Mouse (Mus musculus): Measurements from ENCODE around the gene Faap20.

The Faap20 gene

DNA sequence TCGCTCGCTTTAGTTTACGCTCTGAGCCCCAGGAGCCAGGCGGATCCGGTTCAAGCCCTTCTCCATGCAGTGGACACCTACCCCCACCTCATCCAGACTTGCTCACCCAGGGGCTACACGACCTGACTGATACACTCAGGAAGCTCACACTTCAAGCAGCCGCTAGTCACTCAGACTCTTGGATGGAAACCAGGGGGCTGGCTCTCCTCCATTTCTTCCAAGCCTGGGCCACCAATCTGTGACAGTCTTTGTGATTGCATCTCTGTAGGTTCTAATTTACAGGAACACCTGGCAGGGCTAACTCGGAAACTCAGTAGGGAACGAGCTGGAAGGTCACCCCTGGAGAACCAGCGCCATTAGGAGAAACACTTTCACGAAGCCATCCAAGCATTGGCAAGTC is 38.1 kb downstream of the Faap20 start:
- DNase-seq, result no peak

DNA sequence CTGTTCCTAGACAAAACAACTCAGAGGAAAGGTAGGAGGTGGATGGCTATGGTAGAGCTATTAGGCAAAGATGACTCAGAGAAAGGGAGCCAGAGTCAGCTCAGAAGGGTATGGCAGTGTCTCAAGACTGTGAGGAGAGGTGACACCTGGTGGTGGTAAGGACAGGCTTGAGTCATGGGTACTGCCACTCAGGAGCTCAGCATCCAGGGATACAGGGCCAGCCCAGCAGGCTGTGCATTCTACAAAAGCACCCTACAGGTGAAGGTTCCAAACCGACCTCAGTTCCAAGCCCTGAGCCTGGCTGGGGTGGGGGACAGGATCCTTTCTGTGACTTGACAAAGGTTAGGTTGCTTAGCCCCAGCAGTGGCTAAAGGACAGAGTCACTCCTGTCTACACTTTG is 39.0 kb downstream of the Faap20 start:
- DNase-seq, result no peak

DNA sequence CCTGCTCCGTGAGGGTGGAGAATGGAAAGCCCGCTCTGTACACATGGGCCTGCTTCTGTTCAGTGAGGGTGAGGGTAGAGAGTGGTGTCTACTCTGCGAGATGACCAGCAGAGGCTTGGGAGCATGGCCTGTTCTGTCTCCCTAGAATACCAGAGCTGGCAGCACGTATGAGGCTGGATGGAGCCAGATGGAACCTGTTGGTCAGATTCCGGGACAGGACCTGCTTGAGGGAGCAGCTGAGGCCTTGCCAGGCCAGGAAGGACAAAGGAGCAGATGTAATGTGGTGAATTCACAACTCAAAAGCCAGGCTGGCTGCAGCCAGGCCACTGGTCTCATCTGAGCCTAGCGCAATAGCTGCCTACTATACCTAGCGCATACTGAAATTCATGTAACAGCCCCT is 40.4 kb downstream of the Faap20 start:
- DNase-seq, result no peak

DNA sequence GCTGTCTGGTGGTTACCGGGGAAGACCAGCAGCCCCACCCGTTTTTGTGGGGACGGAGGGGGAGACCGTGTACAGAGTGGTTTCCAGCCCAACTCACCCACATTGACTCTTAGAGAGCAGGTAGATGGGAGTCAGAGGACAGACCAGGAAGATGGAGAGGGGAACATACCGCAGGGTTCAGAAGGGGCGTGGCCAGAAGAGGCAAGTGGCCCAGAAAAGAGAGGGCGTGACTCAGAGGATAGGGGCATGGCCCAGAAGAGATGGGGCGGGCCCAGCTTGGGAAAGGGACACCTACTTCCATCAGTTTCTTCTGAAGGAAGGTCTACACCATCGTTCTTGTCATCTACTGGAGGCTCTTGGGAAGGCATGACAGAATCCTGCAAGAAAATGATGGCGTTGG is 43.3 kb downstream of the Faap20 start:
- DNase-seq, result no peak

DNA sequence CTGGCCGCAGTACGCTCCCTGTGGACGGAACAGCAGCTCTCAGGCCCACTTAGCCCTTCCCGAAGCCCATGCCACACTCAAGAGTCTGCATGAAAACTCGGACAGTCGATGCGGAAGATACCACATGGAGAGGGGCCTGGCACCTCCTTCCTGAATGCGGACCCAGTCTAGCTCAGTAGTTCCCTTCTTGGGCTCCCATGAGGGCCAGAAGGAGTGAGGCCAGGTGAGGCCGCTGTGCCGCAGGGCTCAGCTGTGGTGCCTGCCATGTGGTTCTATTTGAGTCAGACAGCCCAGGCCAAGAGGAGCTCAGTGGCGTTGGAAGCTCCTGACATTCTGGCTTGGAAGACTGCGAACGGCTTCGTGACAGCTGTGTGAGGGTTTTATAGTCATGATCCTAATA is 44.8 kb downstream of the Faap20 start:
- DNase-seq, result no peak

DNA sequence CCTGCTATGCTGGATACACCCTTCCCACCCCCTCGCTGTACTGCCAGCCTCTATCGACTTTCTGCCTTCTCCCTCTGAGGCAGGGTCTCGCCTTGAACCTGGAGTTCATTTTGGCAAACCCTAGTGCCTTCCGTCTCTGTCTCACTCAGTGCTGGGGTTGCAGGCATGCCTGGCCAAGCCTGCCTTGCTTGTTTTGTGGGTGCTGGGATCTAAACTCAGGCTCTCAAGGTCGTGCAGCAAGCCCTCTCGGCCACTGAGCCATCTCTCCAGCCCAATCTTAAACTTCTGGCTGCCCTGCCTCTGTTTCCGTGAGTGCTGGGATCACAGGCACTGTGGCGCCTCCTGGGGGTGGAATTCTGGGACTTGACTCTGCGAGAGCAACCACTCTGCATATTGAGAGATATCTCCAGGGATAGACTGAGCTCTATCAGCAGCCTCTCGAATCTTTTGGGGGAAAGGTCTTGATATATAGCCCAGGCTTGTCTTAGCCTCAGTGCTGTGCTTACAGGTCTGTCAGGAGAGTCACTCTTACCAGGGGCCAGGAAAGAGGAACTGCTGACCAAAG is 45.5 kb downstream of the Faap20 start:
- no peak for DNase-seq

DNA sequence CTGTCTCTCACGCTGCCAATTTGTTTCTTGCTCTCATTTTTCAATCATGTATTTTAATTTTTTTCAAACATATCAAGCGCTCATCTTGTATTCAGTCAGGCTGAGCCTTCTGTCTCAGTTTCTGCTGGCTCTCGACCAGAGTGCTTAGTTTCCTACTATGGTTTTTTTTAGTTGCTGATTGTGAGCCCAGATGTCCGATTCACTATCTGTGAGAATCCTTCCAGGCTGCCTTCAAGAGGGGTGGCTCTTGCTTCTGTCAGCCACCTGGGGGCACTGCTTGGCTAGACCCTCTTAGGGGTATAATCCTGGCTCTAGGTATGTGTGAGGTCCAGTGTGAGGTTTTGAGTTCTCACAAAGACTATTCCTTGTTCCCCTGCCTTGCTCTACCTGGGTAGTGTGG is 46.4 kb downstream of the Faap20 start:
- no peak for DNase-seq

DNA sequence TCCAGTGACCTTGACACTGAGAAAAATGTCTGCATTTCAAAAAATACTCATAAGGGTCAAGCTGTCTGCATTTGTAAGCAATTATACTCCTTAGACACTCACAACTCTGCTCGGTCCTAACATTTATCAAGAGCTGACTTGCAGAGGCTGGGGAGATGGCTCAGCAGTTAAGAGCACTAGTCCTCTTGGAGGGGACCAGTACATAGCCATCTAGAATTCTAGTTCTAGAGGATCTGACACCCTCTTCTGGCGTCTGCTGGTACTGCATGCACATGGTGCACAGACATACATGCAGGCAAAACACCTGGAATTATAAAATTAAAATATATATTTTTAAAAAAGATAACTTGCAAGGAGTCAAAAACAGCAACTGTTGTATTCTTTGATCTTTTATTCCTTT is 47.5 kb downstream of the Faap20 start:
- DNase-seq, result no peak

DNA sequence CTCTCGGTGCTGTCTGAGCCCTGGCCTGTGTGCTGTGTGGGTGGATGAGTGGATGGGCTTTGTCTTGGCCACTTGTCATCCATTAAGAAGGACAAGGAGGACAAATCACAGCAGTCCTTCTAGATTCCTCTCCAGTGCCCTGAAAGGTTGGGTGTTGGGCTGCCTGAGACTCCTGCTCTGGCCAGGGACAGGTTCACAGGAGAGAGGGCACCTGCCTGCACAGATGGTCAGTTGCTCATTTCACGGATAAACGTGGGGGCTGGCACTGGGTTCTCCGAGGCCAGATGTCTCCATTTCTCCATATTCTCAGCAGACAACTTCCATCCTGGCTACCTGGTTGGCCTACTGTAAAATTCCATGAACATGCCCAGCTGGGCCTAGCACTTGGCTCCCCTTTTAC is 49.2 kb downstream of the Faap20 start:
- no peak for DNase-seq

DNA sequence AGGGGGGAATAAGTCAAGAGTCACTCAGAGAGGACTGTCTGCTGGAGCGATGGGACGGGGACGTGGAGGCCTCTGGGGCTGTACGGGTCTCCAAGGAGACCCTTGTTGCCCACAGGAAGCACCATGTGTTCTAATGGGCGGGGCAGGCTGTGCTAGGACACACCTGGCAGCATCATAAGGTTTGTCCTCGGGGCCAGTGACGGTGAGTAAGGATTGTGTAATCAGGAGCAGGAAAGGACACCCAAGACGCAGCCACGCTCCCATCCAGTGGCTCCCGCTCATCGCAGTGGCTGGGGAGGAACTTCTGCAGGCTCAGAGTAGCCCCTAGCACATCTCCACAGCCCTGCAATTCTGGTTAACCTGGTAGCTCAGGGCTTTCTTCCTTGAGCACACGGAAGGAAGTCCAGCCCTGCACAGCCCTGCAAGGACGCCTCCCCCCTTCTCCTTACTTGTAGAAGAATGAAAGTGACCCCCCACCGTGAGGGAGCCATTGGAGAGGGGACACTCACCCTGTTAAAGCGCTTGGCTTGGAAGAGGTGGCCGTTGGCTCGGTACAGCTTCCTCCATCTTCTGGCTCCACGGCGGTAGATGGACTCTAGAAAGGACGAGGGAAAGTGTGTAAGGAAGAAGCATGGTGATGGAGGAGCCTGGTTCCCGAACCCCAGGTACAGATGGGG is 51.0 kb downstream of the Faap20 start:
- DNase-seq, result peak in 1 of 2 experiments; percentile 22

DNA sequence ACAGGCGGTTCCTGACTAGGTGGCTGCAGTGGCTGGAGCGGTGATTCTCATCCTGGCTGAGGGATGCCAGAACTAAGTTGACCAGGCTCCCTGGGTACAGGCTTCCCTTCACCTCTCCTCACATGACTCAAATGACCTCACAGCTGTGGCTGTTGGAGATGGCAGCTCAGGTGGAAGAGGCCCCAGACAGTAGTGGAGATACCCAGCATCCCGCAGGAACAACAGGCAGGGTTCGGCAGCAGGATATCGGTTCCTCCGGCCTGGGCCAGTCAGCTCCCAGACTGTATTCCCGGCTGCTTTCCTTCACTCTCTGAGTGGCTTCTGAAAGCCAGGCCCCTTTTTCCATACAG is 51.5 kb downstream of the Faap20 start:
- no peak for DNase-seq

DNA sequence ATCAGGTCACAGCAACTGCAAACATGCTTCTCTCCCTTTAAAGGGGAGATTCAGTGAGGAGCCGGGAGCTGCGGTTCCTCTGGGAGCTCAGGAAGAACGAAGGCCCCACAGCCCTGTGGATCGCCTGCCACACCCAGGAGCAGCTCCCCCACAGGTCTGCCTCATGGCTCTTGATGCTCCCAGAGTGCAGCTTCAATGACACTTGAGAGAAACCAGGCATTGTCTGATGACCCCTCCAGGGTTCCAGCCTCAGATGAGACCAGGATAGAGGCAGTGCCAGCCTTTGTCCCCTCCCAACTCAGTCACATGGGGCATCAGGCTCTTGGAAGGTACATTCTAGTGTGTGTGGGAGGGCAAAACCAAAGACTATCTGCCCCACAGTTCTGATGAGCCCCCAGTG is 52.4 kb downstream of the Faap20 start:
- DNase-seq, result no peak

DNA sequence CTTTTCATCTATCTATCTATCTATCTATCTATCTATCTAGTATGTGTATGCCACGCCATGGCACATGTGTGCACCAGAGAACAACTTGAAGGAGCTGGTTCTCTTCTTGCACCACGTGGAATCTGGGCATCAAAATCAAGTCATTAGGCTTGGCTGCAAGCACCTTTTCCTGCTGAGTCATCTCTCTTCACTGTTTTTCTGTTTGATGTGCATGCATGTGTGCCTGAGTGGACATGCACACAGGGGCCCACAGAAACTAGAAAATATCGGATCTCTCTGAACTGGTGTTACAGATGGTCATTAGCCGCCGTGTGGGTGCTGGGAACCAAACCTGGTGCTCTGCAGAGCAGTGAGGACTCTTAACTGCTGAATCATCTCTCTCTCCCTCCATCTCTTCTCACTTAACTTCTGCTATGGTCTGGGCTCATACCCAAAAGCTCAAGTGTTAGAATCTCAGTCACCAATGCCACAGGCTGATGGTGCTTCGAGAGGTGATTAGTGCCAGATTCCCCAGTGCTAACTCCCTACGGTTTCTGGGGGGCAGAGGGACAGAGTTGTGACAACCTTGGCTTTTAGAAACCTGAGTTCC is 55.0 kb downstream of the Faap20 start:
- DNase-seq, result peak in 1 of 2 experiments; percentile 15

DNA sequence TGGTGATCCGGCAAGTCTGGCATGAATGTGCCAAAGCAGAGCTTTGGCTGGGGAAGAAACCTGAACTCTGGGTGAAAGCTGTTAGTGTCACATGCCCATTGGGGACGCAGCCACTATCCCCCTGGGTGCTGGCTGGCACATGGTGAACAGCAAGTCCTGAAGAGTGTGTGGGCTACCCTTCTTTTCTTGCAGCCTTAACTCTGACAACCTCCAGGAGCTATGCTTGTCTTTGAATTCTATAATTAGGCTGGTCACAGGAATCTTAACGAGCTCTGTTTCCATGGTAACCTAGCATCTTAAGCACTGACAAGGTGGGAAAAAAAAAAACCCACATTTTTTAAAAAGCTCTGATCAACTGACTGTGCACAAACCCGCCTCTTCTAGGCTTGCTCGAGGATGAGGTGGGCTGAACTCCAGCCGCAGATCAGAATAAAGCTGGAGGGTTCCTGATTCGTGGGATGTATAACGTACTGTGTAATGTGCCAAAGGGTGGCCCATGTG is 56.0 kb downstream of the Faap20 start:
- DNase-seq, result no peak
